Mouse (Mus musculus) adrenal gland (tissue): ENCODE measurements around the gene Slc5a5.

Source experiments
- intact Hi-C: fragments of 180-260 bp; cut with DNase I; formaldehyde crosslinking; loops from one replicate; pipeline ENCODE4 v1.15.1; 2025

Slc5a5 gene

GRCm38 (mm10) chr8:70862824-70863641, 29.5 kb downstream of the Slc5a5 start, which contains the start of gene Kcnn1:
TSS of gene Kcnn1 (minus strand) at chr8:70863258.
- intact Hi-C loops: no loop called here

- intact Hi-C loops: no loop called here
These were observed 35.0 kb downstream of the Slc5a5 start for GRCm38 (mm10) chr8:70857516-70857915.

DNA sequence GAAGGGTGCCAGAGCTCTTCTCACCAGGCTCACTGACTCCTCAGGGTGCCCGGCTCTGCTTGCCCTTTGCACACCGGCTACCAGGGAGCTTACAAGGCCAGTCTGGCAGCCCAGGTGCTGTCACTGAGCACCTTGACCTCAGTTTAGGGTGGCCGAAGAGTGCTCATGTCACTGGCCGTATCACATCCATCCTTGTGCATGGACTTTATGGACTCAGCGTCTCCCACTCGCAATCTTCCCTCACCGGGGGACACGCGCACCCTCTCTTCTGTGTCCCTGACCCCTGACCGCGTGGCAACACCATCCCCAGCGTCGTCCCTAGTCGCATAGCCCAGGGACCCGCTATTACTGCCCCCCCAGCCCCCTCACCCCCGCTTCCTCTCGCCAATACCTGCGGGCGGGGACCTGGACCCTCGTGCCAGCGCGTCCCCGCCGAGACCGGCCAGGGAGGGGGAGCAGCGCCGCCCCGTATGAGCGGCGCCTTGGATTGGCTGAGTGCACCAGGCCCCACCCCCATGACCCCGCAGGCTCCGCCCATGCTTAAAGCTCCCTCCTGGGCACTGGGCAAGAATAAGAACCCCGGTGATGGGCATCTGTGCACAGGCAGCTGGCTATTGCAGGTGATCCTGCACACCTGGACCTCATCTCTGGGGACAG, 35.9 kb downstream of the Slc5a5 start:
- intact Hi-C loops: no loop called here

DNA sequence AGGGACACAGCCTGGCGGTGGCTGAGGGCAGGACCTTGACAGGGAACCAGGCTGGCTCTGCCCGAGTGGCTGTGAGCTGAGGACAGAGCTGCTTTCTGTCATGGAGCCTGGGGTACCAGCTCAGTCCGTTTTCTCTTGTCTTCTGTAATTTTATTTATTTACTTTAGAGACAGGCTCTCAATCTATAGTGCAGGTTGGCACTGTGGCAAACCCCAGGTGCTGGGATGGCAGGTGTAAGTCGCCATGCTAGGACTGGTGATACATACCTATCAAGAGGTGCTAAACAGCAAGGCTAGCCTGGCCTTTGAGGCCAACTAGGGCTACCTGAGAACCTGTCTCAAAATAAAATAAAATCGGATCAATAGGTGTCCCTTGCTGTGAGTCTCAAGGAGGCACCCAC, 36.5 kb downstream of the Slc5a5 start:
- intact Hi-C loops: no loop called here

- intact Hi-C loops: no loop called here
These were observed 38.7 kb downstream of the Slc5a5 start for GRCm38 (mm10) chr8:70853863-70854262.

- intact Hi-C loops: no loop called here
These were observed 39.8 kb downstream of the Slc5a5 start for GRCm38 (mm10) chr8:70852595-70853231.

DNA sequence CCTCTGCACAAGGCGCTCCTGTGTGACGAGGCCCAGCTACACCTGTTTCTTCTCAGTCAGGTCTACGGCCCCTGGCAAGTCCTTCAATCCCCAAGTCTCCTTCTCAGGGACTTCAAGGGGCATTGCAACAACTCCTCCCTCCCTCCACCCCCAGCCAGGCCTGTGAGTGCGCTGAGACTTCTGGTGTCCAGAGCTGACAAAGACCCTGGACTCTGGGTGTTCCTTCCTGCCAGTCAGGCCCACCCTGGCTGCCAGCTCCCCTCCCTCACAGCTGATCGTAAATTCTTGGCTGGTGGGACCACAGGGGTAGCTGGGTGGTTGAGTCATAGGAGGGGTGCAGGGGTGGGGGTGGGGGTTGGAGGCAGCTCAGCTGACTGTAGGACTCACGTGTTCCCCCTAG, 40.7 kb downstream of the Slc5a5 start:
- intact Hi-C loops: no loop called here

GRCm38 (mm10) chr8:70850947-70851346, 41.6 kb downstream of the Slc5a5 start:
- intact Hi-C loops: no loop called here

GRCm38 (mm10) chr8:70850132-70850845, 42.3 kb downstream of the Slc5a5 start:
- intact Hi-C loops: no loop called here

DNA sequence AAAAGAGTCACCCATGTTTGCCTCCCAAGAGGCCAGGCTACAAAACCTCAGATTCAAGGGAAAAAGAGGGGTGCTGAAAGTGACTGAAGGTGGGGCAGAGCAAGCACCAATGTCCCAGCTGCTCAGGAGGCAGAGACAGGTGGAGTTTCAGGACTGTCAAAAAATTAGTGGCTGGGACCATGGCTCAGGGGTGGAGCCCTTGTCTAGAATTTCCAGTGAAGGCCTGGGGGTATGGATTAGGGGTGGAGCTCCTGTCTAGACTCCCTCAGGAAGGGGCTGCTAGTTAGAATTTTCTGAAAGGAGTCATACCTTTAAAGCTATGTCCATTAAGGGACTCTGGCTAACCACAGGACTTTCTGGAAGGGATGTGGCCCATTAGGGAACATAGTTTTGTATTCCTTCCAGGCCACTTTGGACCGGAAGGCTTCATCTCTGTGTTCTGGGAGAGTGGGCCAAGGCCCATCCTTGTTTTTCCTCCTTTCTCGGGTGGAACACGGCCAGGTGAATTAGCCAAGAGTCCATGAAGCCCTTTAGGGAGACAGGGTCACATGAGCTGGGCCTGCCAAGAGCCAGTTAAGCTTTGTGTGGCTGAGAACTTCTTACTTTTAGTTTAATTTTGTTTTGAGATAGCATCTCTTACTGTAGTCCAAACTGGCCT, 43.1 kb downstream of the Slc5a5 start:
- intact Hi-C loops: no loop called here

GRCm38 (mm10) chr8:70846371-70847154, 46.0 kb downstream of the Slc5a5 start:
- intact Hi-C loops: no loop called here

DNA sequence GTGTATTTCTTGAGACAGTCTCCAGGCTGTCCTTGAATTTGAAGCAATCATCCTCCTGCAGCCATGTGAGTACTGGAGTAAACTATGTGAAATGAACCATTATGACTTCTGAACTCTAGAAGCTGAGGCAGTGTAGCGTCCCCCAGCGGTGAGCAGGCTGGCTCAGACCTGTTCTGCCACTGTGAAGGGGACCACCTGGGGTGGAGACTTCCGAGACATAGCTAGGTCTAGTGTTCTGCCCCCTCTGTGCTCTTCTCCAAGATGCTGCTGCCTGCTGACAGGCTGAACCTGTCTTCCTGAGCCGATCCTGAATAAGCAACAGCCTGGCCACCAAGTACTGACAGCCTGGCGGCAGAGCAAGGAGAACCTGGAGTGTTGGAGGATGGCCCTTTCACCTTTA, 47.4 kb downstream of the Slc5a5 start:
- intact Hi-C loops: no loop called here

- intact Hi-C loops: loop anchor here (1.0 to 5.0 kb wide), 2 partner anchors 25 to 122 kb away; partner anchors contain the start of gene Pde4c
These were observed 48.0 kb downstream of the Slc5a5 start for GRCm38 (mm10) chr8:70844523-70844922.

DNA sequence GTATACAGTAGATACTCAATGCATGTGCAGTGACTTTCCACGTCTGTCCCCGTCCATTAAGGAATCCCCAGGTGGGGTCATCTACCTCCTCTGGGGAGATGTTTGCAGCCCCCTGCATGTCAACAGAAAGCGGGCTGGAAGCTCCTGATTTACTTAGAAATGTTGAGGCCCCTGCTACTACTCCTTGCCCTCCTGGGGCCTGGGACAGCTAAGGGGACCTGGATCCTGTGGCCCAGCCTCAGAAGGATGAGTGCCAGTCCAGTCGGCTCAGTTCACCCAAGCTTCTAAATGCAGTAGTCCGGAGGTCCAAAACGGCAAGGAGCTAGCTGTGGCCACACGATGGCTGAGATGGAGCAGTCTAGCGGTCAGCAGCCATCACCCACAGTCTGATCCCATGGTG, 48.6 kb downstream of the Slc5a5 start:
- intact Hi-C loops: loop anchor here (1.0 to 5.0 kb wide), 2 partner anchors 25 to 122 kb away; partner anchors contain the start of gene Pde4c

DNA sequence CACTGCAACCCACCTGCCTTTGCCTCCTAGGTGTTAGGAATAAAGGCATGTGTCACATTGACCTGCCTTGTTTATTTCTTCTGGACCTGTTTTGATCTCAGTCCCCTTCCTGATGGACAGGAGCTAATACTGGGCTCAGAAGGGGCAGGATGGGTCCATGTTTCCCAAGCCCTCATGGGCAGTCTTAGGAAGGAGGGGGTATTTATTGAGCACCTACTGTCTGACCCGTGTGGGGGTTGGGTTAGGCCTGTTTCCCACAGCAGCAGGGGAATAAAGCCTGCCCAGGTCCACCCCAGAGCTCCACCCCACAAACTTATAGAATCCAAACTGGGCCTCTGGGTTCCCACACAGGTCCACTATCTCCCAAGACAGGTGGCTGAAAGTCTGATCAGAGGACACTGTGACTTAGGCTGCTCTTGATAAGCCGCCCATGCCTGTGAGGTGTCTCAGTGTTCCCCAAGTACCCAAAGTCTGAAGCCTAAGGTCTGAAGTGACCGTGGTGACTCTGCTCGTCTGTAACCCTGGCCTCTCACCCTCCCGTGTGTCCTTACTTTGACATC, 49.3 kb downstream of the Slc5a5 start:
- intact Hi-C loops: loop anchor here (5.0 kb wide), 1 partner anchor 121 kb away; the partner anchor contains the start of gene Pde4c

GRCm38 (mm10) chr8:70842484-70842883, 50.1 kb downstream of the Slc5a5 start:
- intact Hi-C loops: loop anchor here (5.0 kb wide), 1 partner anchor 120 kb away; the partner anchor contains the start of gene Pde4c

DNA sequence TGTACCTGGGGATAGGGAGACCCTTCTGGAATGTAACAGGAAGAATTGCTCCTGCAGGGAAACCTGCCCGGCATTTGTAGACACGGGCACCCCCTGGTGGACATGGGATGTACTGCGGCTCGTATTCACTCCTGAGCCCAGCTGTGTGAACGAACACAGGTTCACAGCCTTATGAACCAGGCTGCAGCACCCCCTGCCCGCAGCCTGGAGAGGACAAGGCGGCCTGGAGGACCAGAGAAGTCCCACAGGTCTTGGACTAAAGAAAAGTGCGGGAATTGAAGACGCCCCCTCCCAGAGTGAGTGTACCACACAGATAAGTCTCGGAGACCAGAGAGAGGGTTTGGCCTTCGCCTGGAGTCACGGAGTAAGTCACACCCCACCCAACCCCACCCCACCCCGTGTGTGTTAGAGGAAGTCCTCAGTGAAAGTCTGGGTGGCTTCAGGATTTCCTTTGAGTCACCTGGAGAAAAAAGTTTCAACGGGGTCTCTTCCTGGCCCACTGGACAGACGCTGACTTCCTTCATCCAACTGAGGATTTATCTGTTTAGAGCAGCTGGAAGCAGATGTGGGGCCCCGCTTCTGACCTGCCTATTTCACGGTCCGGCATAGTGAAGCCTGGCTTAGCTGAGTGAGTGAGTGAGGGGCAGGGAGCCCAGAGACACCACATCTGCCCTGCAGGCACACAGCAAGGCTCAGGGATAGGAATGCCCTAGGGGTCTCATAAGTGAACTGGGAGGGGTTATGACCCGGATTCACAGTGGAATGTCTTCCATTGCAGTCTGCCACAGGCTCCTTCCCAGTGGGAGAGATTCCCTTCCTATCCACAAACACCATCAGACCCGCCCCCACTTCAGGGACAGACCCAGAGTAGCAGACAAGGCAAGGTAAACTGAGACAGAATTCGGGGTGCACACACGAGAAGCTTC, 51.1 kb downstream of the Slc5a5 start:
- intact Hi-C loops: loop anchor here (2.0 to 5.0 kb wide), 2 partner anchors 21 to 119 kb away; partner anchors contain the start of gene Pde4c

DNA sequence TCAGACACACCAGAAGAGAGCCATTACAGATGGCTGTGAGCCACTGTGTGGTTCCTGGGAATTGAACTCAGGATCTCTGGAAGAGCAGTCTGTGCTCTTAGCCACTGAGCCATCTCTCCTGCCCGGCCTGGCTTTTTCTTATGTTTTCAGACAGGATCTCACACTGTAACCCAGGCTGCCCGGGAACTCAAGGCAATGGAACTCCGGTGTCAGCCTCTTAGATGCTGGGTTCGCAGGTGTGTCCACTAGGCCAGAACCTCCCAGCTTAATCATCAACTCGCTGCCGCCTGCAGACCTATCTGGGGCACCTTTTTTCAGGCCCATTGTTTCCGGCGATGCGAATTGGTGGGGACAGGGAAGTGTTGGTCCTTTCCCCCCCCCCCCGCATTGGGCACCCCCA, 52.0 kb downstream of the Slc5a5 start:
- intact Hi-C loops: loop anchor here (2.0 to 5.0 kb wide), 2 partner anchors 20 to 118 kb away; partner anchors contain the start of gene Pde4c
